Mouse (Mus musculus): ENCODE results near the gene Tnip2.
A peak's percentile ranks its signal among the peaks of the same experiment; 100 is the strongest.

The Tnip2 gene

GRCm38 (mm10) chr5:34523958-34524485 is 10.2 kb upstream of the Tnip2 start:
- DNase-seq (ENCODE audit: low spot score), result no peak

GRCm38 (mm10) chr5:34521337-34521736 is 7.5 kb upstream of the Tnip2 start:
- DNase-seq (ENCODE audit: low spot score), result no peak

- DNase-seq (ENCODE audit: low spot score), result no peak
Observed at GRCm38 (mm10) chr5:34520458-34521209, 6.8 kb upstream of the Tnip2 start.

GRCm38 (mm10) chr5:34519389-34519910 is 5.7 kb upstream of the Tnip2 start:
- DNase-seq (ENCODE audit: low spot score), result no peak

GRCm38 (mm10) chr5:34517913-34518312 is 4.1 kb upstream of the Tnip2 start:
- DNase-seq (ENCODE audit: low spot score), result peak; percentile 86

- no peak for DNase-seq (ENCODE audit: low spot score)
Observed at GRCm38 (mm10) chr5:34515096-34515495, 1.3 kb upstream of the Tnip2 start.

- no peak for DNase-seq (ENCODE audit: low spot score)
Observed at GRCm38 (mm10) chr5:34514218-34514566, 401 bp upstream of the Tnip2 start.

- no peak for DNase-seq (ENCODE audit: low spot score)
Observed at GRCm38 (mm10) chr5:34512486-34512885, 1.3 kb downstream of the Tnip2 start.

GRCm38 (mm10) chr5:34502821-34503220 is 11.0 kb downstream of the Tnip2 start:
- DNase-seq (ENCODE audit: low spot score), result no peak

- no peak for DNase-seq (ENCODE audit: low spot score)
Observed at GRCm38 (mm10) chr5:34502411-34502810, 11.4 kb downstream of the Tnip2 start.

- no peak for DNase-seq (ENCODE audit: low spot score)
Observed at GRCm38 (mm10) chr5:34501588-34501987, 12.2 kb downstream of the Tnip2 start.

- no peak for DNase-seq (ENCODE audit: low spot score)
Observed at GRCm38 (mm10) chr5:34500886-34501285, 12.9 kb downstream of the Tnip2 start.

GRCm38 (mm10) chr5:34496745-34497144 is 17.0 kb downstream of the Tnip2 start:
- DNase-seq (ENCODE audit: low spot score), result no peak

GRCm38 (mm10) chr5:34489418-34489787 is 24.4 kb downstream of the Tnip2 start:
- DNase-seq (ENCODE audit: low spot score), result no peak

GRCm38 (mm10) chr5:34488741-34489417 is 24.9 kb downstream of the Tnip2 start:
- no peak for DNase-seq (ENCODE audit: low spot score)

- no peak for DNase-seq (ENCODE audit: low spot score)
Observed at GRCm38 (mm10) chr5:34487320-34488090, 26.3 kb downstream of the Tnip2 start.

- no peak for DNase-seq (ENCODE audit: low spot score)
Observed at GRCm38 (mm10) chr5:34485731-34486130, 28.1 kb downstream of the Tnip2 start.

GRCm38 (mm10) chr5:34480926-34481325 is 32.9 kb downstream of the Tnip2 start:
- DNase-seq (ENCODE audit: low spot score), result no peak

GRCm38 (mm10) chr5:34468039-34468775 is 45.6 kb downstream of the Tnip2 start:
- peak; percentile 64 for DNase-seq (ENCODE audit: low spot score)

- no peak for DNase-seq (ENCODE audit: low spot score)
Observed at GRCm38 (mm10) chr5:34466648-34467047, 47.1 kb downstream of the Tnip2 start.

- DNase-seq (ENCODE audit: low spot score), result no peak
Observed at GRCm38 (mm10) chr5:34466079-34466478, 47.7 kb downstream of the Tnip2 start.

GRCm38 (mm10) chr5:34461841-34462240 is 52.0 kb downstream of the Tnip2 start:
- no peak for DNase-seq (ENCODE audit: low spot score)
